Mouse (Mus musculus) embryonic fibroblast, embryonic 13.5 days (primary cell): ENCODE results near the gene Efl1.

ENCODE experiments used
- CTCF ChIP-seq: IDR thresholded peaks from 2 replicates; pipeline ENCODE4 v1.5.1; 2011; ENCODE audit warnings: mild to moderate bottlenecking, control low read depth, low read length, moderate library complexity, borderline replicate concordance; ENCODE audit not compliant: insufficient read depth
- POLR2A ChIP-seq: IDR thresholded peaks from 2 replicates; pipeline ENCODE4 v1.6.1; 2011; ENCODE audit warnings: low read depth, mild to moderate bottlenecking, control low read depth, low read length, moderate library complexity

GRCm38 (mm10) chr7:82698968-82699367 lies 50.6 kb downstream of the Efl1 start:
- TF ChIP-seq CTCF (no peak), POLR2A (no peak)
